Mouse (Mus musculus) heart, adult 2 months (tissue): ENCODE measurements around the gene Stmn1.

Experiments
- CTCF ChIP-seq: fragments of 200-600 bp; IDR thresholded peaks from 2 replicates; pipeline ENCODE4 v1.8.1; 2022; ENCODE audit warnings: antibody characterized with exemption, mild to moderate bottlenecking, moderate library complexity
- EP300 ChIP-seq: fragments of 200-500 bp; IDR thresholded peaks from 2 replicates; pipeline ENCODE4 v1.6.1; 2011; ENCODE audit warnings: low read depth, low read length, control low read depth; ENCODE audit not compliant: insufficient read depth
- POLR2A ChIP-seq: fragments of 200-500 bp; IDR thresholded peaks from 2 replicates; pipeline ENCODE4 v1.6.1; 2011; ENCODE audit warnings: mild to moderate bottlenecking, low read depth, low read length, control low read depth; ENCODE audit not compliant: insufficient read depth

DNA sequence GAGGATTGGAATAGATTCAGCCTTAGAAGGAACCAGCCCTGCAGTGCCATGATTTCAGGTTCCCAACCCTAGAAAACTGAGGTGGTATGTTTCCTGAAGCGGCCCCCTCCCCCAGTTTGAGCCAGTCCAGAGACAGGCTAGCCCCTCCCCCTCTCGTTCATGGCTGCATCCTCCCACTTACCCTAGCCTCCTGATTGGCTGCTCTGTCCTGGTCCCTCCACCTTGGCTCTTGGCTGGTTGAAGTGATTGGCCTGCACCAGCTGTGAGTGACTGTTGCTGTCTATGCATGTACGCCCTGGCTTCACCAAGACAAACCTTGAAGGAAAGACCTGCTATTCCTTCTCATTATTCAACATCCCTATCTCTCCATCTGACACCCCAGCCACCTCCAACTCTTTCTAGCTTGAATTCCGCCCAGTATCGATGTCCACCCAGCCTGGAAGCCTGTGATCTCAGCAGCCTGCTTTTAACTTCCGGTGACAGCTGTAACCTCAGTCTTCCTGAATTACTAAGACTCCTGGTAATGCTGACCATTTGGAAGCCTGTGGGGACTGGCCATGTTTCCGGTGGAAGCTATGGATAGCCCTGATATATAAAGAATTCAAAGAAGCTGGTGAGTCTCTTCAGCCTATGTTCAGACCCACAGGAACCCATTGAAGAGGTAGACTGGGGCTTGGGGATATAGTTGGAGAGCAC is 10.8 kb upstream of the Stmn1 start:
- TF ChIP-seq CTCF = no peak
- no peak for TF ChIP-seq POLR2A
- TF ChIP-seq EP300 = no peak
